Mouse (Mus musculus): ENCODE measurements around the gene Elob.

DNA sequence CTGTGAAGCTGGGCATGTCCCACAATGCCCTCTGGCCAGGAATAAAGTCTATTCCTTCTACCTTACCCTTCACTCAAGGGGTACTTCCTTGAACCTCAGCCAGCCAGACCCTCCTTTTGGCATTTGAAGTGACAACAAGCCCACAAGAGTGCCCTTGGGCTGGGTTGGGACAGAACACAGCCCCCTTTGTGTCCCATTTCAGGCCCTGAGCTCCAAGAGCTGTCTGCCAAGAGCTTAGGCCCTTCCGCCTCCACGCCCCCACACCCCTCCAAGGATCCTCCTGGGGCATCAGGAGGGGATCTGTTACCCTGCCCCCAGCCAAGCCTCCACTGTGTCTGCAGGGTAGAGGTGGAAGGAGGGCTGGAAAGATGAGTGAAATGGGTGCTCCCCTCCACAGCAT, 48.2 kb upstream of the Elob start:
- TF ChIP-seq GATA1 (IDR thresholded peaks at IDR 0.05; ENCODE audit: borderline replicate concordance, low read length) (no peak), FLI1 (IDR thresholded peaks at IDR 0.05; ENCODE audit: low read length) (no peak)
